Mouse (Mus musculus) cerebral cortex, adult 2 months (tissue): ENCODE results near the gene Dhx57.

ENCODE experiments used
- WGBS: fragments of 180-500 bp; shearing (Covaris S2); methylation state at CpG from one replicate; pipeline ENCODE4 v1.1.7; 2018; 5-methylcytosine and 5-hydroxymethylcytosine counted together

Gene Dhx57

GRCm38 (mm10) chr17:80290074-80290657 lies at the start of gene Dhx57, which contains the start of gene Morn2:
TSS of gene Dhx57 (minus strand) at chr17:80290476.
TSS of gene Morn2 (plus strand) at chr17:80290203.
- WGBS = under 1% methylated on average over 35 of the region's 35 CpGs

GRCm38 (mm10) chr17:80332386-80332785 lies 42.1 kb upstream of the Dhx57 start:
- WGBS = 76% methylated on average over 2 of the region's 2 CpGs

- WGBS = 82% methylated on average over 3 of the region's 3 CpGs
Measured at GRCm38 (mm10) chr17:80326431-80326830, 36.2 kb upstream of the Dhx57 start.

- 93% methylated on average over 5 of the region's 5 CpGs for WGBS
Measured at GRCm38 (mm10) chr17:80325456-80325855, 35.2 kb upstream of the Dhx57 start.

- 79% methylated on average over 7 of the region's 7 CpGs for WGBS
Measured at GRCm38 (mm10) chr17:80324521-80324920, 34.2 kb upstream of the Dhx57 start.

GRCm38 (mm10) chr17:80323658-80324057 lies 33.4 kb upstream of the Dhx57 start:
- 86% methylated on average over 8 of the region's 8 CpGs for WGBS

- WGBS = 84% methylated on average over 4 of the region's 4 CpGs
Measured at GRCm38 (mm10) chr17:80323015-80323414, 32.7 kb upstream of the Dhx57 start.

- 87% methylated on average over 6 of the region's 6 CpGs for WGBS
Measured at GRCm38 (mm10) chr17:80322228-80322627, 32.0 kb upstream of the Dhx57 start.

GRCm38 (mm10) chr17:80312405-80312804 lies 22.1 kb upstream of the Dhx57 start:
- WGBS = 71% methylated on average over 4 of the region's 4 CpGs

GRCm38 (mm10) chr17:80311761-80312160 lies 21.5 kb upstream of the Dhx57 start:
- 27% methylated on average over 9 of the region's 9 CpGs for WGBS

- WGBS = 93% methylated on average over 1 of the region's 1 CpGs
Measured at GRCm38 (mm10) chr17:80307251-80307650, 17.0 kb upstream of the Dhx57 start, which contains the start of gene Arhgef33. TSS of gene Arhgef33 (plus strand) at chr17:80307407.

- WGBS = 91% methylated on average over 5 of the region's 5 CpGs
Measured at GRCm38 (mm10) chr17:80298844-80299243, 8.6 kb upstream of the Dhx57 start.

- WGBS = 78% methylated on average over 5 of the region's 5 CpGs
Measured at GRCm38 (mm10) chr17:80295258-80295657, 5.0 kb upstream of the Dhx57 start.

GRCm38 (mm10) chr17:80291148-80291547 lies 872 bp upstream of the Dhx57 start:
- 17% methylated on average over 2 of the region's 2 CpGs for WGBS

GRCm38 (mm10) chr17:80289280-80290073 lies 799 bp downstream of the Dhx57 start:
- under 1% methylated on average over 30 of the region's 30 CpGs for WGBS

- WGBS = 69% methylated on average over 6 of the region's 6 CpGs
Measured at GRCm38 (mm10) chr17:80288012-80288411, 2.3 kb downstream of the Dhx57 start.

- WGBS = 80% methylated on average over 4 of the region's 4 CpGs
Measured at GRCm38 (mm10) chr17:80284446-80284845, 5.8 kb downstream of the Dhx57 start.

- 93% methylated on average over 8 of the region's 8 CpGs for WGBS
Measured at GRCm38 (mm10) chr17:80279340-80280070, 10.8 kb downstream of the Dhx57 start.

- 91% methylated on average over 4 of the region's 4 CpGs for WGBS
Measured at GRCm38 (mm10) chr17:80278255-80278654, 12.0 kb downstream of the Dhx57 start.

GRCm38 (mm10) chr17:80270622-80271021 lies 19.7 kb downstream of the Dhx57 start:
- WGBS = 99% methylated on average over 7 of the region's 7 CpGs

- WGBS = 91% methylated on average over 3 of the region's 3 CpGs
Measured at GRCm38 (mm10) chr17:80268151-80268550, 22.1 kb downstream of the Dhx57 start.

- 75% methylated on average over 4 of the region's 4 CpGs for WGBS
Measured at GRCm38 (mm10) chr17:80267065-80267464, 23.2 kb downstream of the Dhx57 start.
